Mouse (Mus musculus): ENCODE results near the gene Dis3l2. TPM values are rescaled to one million over a fixed set of nuclear protein-coding genes. Genes with fewer than 3 reads are reported as not detected.

Gene Dis3l2
- total and polyA plus RNA-seq, 3 experiments = 11.6 to 44.3 (median 31.5) TPM

GRCm38 (mm10) chr1:86834988-86835387 lies 131.4 kb downstream of the Dis3l2 start:
- H3K4me1 ChIP-seq (ENCODE audit: insufficient read depth, low read depth, low read length) = no peaks in the 10 kb centered on the region
- ATAC-seq (ENCODE audit: extremely low read depth, insufficient number of reproducible peaks, low FRiP score, poor library complexity, severe bottlenecking) = no peak
- H3K27me3 ChIP-seq (ENCODE audit: insufficient read depth, low read length) = no peaks in the 10 kb centered on the region
- H3K4me3 ChIP-seq (ENCODE audit: low read depth, low read length) = no peak overlapping the region
- H3K36me3 ChIP-seq (replicated peaks) = peaks cover 5% of the 10 kb centered on the region
- TF ChIP-seq GATA2 (IDR thresholded peaks at IDR 0.05; ENCODE audit: borderline replicate concordance, low read depth, low read length) (no peak), GATA1 (IDR thresholded peaks at IDR 0.05; ENCODE audit: borderline replicate concordance, low read length) (no peak), TAL1 (conservative IDR thresholded peaks at IDR 0.05; ENCODE audit: low read depth, low read length) (no peak), POLR2AphosphoS5 (IDR thresholded peaks at IDR 0.05; ENCODE audit: insufficient replicate concordance, low read depth, low read length) (no peak), CTCF (IDR thresholded peaks at IDR 0.05; ENCODE audit: low read depth, low read length) (no peak)
- no peak for DNase-seq (ENCODE audit: low spot score)
- no peaks in the 10 kb centered on the region for H3K9me3 ChIP-seq (replicated peaks)

GRCm38 (mm10) chr1:86850754-86851153 lies 147.1 kb downstream of the Dis3l2 start:
- Histone ChIP-seq H3K4me3 (ENCODE audit: low read depth, low read length) (no peak overlapping the region), H3K27me3 (ENCODE audit: insufficient read depth, low read length) (no peaks in the 10 kb centered on the region), H3K36me3 (replicated peaks) (peaks cover 7% of the 10 kb centered on the region), H3K9me3 (replicated peaks) (no peaks in the 10 kb centered on the region), H3K4me1 (ENCODE audit: insufficient read depth, low read depth, low read length) (no peaks in the 10 kb centered on the region)
- DNase-seq (ENCODE audit: low spot score) = no peak
- no peak for ATAC-seq (ENCODE audit: extremely low read depth, insufficient number of reproducible peaks, low FRiP score, poor library complexity, severe bottlenecking)
- TF ChIP-seq POLR2AphosphoS5 (IDR thresholded peaks at IDR 0.05; ENCODE audit: insufficient replicate concordance, low read depth, low read length) (no peak), CTCF (IDR thresholded peaks at IDR 0.05; ENCODE audit: low read depth, low read length) (no peak), TAL1 (conservative IDR thresholded peaks at IDR 0.05; ENCODE audit: low read depth, low read length) (no peak), GATA1 (IDR thresholded peaks at IDR 0.05; ENCODE audit: borderline replicate concordance, low read length) (no peak), GATA2 (IDR thresholded peaks at IDR 0.05; ENCODE audit: borderline replicate concordance, low read depth, low read length) (no peak)

GRCm38 (mm10) chr1:86858876-86859275 lies 155.3 kb downstream of the Dis3l2 start:
- no peak for DNase-seq (ENCODE audit: low spot score)
- no peaks in the 10 kb centered on the region for H3K27me3 ChIP-seq (ENCODE audit: insufficient read depth, low read length)
- H3K9me3 ChIP-seq (replicated peaks) = no peaks in the 10 kb centered on the region
- no peak overlapping the region for H3K4me3 ChIP-seq (ENCODE audit: low read depth, low read length)
- peaks cover 42% of the 10 kb centered on the region for H3K36me3 ChIP-seq (replicated peaks)
- ATAC-seq (ENCODE audit: extremely low read depth, insufficient number of reproducible peaks, low FRiP score, poor library complexity, severe bottlenecking) = no peak; the same call in 1 of the 2 replicates
- TF ChIP-seq GATA2 (IDR thresholded peaks at IDR 0.05; ENCODE audit: borderline replicate concordance, low read depth, low read length) (no peak), GATA1 (IDR thresholded peaks at IDR 0.05; ENCODE audit: borderline replicate concordance, low read length) (no peak), TAL1 (conservative IDR thresholded peaks at IDR 0.05; ENCODE audit: low read depth, low read length) (no peak), CTCF (IDR thresholded peaks at IDR 0.05; ENCODE audit: low read depth, low read length) (no peak), POLR2AphosphoS5 (IDR thresholded peaks at IDR 0.05; ENCODE audit: insufficient replicate concordance, low read depth, low read length) (no peak)
- H3K4me1 ChIP-seq (ENCODE audit: insufficient read depth, low read depth, low read length) = no peaks in the 10 kb centered on the region

GRCm38 (mm10) chr1:86859371-86859770 lies 155.8 kb downstream of the Dis3l2 start:
- TF ChIP-seq POLR2AphosphoS5 (IDR thresholded peaks at IDR 0.05; ENCODE audit: insufficient replicate concordance, low read depth, low read length) (no peak), CTCF (IDR thresholded peaks at IDR 0.05; ENCODE audit: low read depth, low read length) (no peak), GATA2 (IDR thresholded peaks at IDR 0.05; ENCODE audit: borderline replicate concordance, low read depth, low read length) (no peak)
- no peak for ATAC-seq (ENCODE audit: extremely low read depth, insufficient number of reproducible peaks, low FRiP score, poor library complexity, severe bottlenecking)
- H3K4me3 ChIP-seq (ENCODE audit: low read depth, low read length) = no peak overlapping the region
- H3K9me3 ChIP-seq (replicated peaks) = no peaks in the 10 kb centered on the region
- no peaks in the 10 kb centered on the region for H3K4me1 ChIP-seq (ENCODE audit: insufficient read depth, low read depth, low read length)
- H3K27me3 ChIP-seq (ENCODE audit: insufficient read depth, low read length) = no peaks in the 10 kb centered on the region
- H3K36me3 ChIP-seq (replicated peaks) = peaks cover 43% of the 10 kb centered on the region
- DNase-seq (ENCODE audit: low spot score) = no peak

GRCm38 (mm10) chr1:86873745-86874144 lies 170.1 kb downstream of the Dis3l2 start:
- no peaks in the 10 kb centered on the region for H3K4me1 ChIP-seq (ENCODE audit: insufficient read depth, low read depth, low read length)
- ATAC-seq (ENCODE audit: extremely low read depth, insufficient number of reproducible peaks, low FRiP score, poor library complexity, severe bottlenecking) = no peak
- no peak overlapping the region for H3K4me3 ChIP-seq (ENCODE audit: low read depth, low read length)
- peaks cover 16% of the 10 kb centered on the region for H3K36me3 ChIP-seq (replicated peaks)
- no peaks in the 10 kb centered on the region for H3K9me3 ChIP-seq (replicated peaks)
- no peaks in the 10 kb centered on the region for H3K27me3 ChIP-seq (ENCODE audit: insufficient read depth, low read length)
- DNase-seq (ENCODE audit: low spot score) = no peak
- TF ChIP-seq TAL1 (conservative IDR thresholded peaks at IDR 0.05; ENCODE audit: low read depth, low read length) = no peak
- TF ChIP-seq CTCF (IDR thresholded peaks at IDR 0.05; ENCODE audit: low read depth, low read length) = no peak
- no peak for TF ChIP-seq GATA2 (IDR thresholded peaks at IDR 0.05; ENCODE audit: borderline replicate concordance, low read depth, low read length)
- no peak for TF ChIP-seq POLR2AphosphoS5 (IDR thresholded peaks at IDR 0.05; ENCODE audit: insufficient replicate concordance, low read depth, low read length)
- TF ChIP-seq GATA1 (IDR thresholded peaks at IDR 0.05; ENCODE audit: borderline replicate concordance, low read length) = no peak

- H3K4me3 ChIP-seq (ENCODE audit: low read depth, low read length) = no peak overlapping the region
- ATAC-seq (ENCODE audit: extremely low read depth, insufficient number of reproducible peaks, low FRiP score, poor library complexity, severe bottlenecking) (no peak), DNase-seq (ENCODE audit: low spot score) (no peak)
- H3K27me3 ChIP-seq (ENCODE audit: insufficient read depth, low read length) = no peaks in the 10 kb centered on the region
- no peaks in the 10 kb centered on the region for H3K9me3 ChIP-seq (replicated peaks)
- peaks cover 16% of the 10 kb centered on the region for H3K36me3 ChIP-seq (replicated peaks)
- no peaks in the 10 kb centered on the region for H3K4me1 ChIP-seq (ENCODE audit: insufficient read depth, low read depth, low read length)
- TF ChIP-seq GATA1 (IDR thresholded peaks at IDR 0.05; ENCODE audit: borderline replicate concordance, low read length) (no peak), GATA2 (IDR thresholded peaks at IDR 0.05; ENCODE audit: borderline replicate concordance, low read depth, low read length) (no peak), CTCF (IDR thresholded peaks at IDR 0.05; ENCODE audit: low read depth, low read length) (no peak), POLR2AphosphoS5 (IDR thresholded peaks at IDR 0.05; ENCODE audit: insufficient replicate concordance, low read depth, low read length) (no peak), TAL1 (conservative IDR thresholded peaks at IDR 0.05; ENCODE audit: low read depth, low read length) (no peak)
Measured at GRCm38 (mm10) chr1:86878743-86879142, 175.1 kb downstream of the Dis3l2 start.

Measured in G1E (cell line).